Comparison of ENCODE assay signal across 9 mouse cellular contexts in genomic region chr9:97017121-97017810, GRCm38 (mm10). TPM values are rescaled to one million over a fixed set of nuclear protein-coding genes. Genes with fewer than 3 reads are reported as not detected.
DNase-seq lines count a peak whose midpoint lies in the region; ATAC-seq lines count a peak whose summit lies in the region.
"Had no signal": no experiment of that assay in that cellular context is flagged by ENCODE, and none has a peak within 500 bp of the region (broad histone marks: within the 10 kb centered on the region; RNA-seq: fewer than 3 reads in every experiment).

No protein-coding gene starts in this region.

- WGBS in limb, embryonic 11.5 days, result under 1% methylated on average over 34 of the region's 34 CpGs
- under 1% methylated on average over 34 of the region's 34 CpGs for WGBS in neural tube, embryonic 13.5 days

- DNase-seq in cerebellum, postnatal 14 days, result peak; percentile 42 to 52
- DNase-seq in cerebellum, adult 11-12 months, result no peak
- peak; percentile 33 for DNase-seq in thymus, postnatal 4 days
- no peak for DNase-seq in thymus, postnatal 14 days
- peak; percentile 22 to 45 for DNase-seq in heart, postnatal 14 days
- DNase-seq in limb, embryonic 11.5 days (ENCODE audit: low spot score), result peak; percentile 70
- DNase-seq in spleen, postnatal 10 days (ENCODE audit: low spot score in 2 of 2), result no peak

- H3K36me3 ChIP-seq in limb, embryonic 11.5 days (ENCODE audit: control insufficient read depth, insufficient read depth, low read length), result no peaks in the 10 kb centered on the region
- H3K36me3 ChIP-seq in neural tube, embryonic 13.5 days, result no peaks in the 10 kb centered on the region

- intact Hi-C loops in heart, postnatal 14 days (cut with DNase I), result loop anchor here (5.0 kb wide), 1 partner anchor 145 kb away; no protein-coding TSS in a partner anchor

- peaks cover 4% of the 10 kb centered on the region; the same call in 1 of the 2 replicates for H3K27me3 ChIP-seq in limb, embryonic 11.5 days (ENCODE audit: control insufficient read depth, insufficient read depth, low read length)
- H3K27me3 ChIP-seq in neural tube, embryonic 13.5 days, result no peaks in the 10 kb centered on the region

- H3K4me3 ChIP-seq in limb, embryonic 11.5 days (ENCODE audit: low read depth, low read length), result peak overlapping the region; percentile 58
- H3K4me3 ChIP-seq in neural tube, embryonic 13.5 days, result peak overlapping the region; percentile 82

- H3K4me1 ChIP-seq in limb, embryonic 11.5 days (ENCODE audit: control insufficient read depth, insufficient read depth, low read length), result peaks cover 17% of the 10 kb centered on the region
- H3K4me1 ChIP-seq in neural tube, embryonic 13.5 days (replicated peaks), result peaks cover 68% of the 10 kb centered on the region

- no peak for ATAC-seq in limb, embryonic 11.5 days (ENCODE audit: insufficient number of reproducible peaks, low FRiP score, low TSS enrichment, low read depth)
- no peak for ATAC-seq in neural tube, embryonic 13.5 days (ENCODE audit: low read depth)

- no peak overlapping the region for H3K27ac ChIP-seq in limb, embryonic 11.5 days (replicated peaks; ENCODE audit: low read depth, low read length)
- H3K27ac ChIP-seq in neural tube, embryonic 13.5 days (replicated peaks), result peak overlapping the region; percentile 99

- H3K9ac ChIP-seq in limb, embryonic 11.5 days (ENCODE audit: low read length), result peak overlapping the region; percentile 80
- peak overlapping the region; percentile 92 for H3K9ac ChIP-seq in neural tube, embryonic 13.5 days

- peak overlapping the region; percentile 85 for H3K4me2 ChIP-seq in limb, embryonic 11.5 days (ENCODE audit: low read depth, severe bottlenecking)
- peak overlapping the region; percentile 77 for H3K4me2 ChIP-seq in neural tube, embryonic 13.5 days

- no peaks in the 10 kb centered on the region for H3K9me3 ChIP-seq in limb, embryonic 11.5 days (ENCODE audit: control insufficient read depth, low read length)
- H3K9me3 ChIP-seq in neural tube, embryonic 13.5 days, result no peaks in the 10 kb centered on the region

RNA-seq across cellular contexts. Expression of gene Spsb4, which starts 1.4 kb away (rescaled TPM):
- total RNA-seq in heart, postnatal 14 days (2021), result 1 to 10 TPM; 5.0 to 9.0 TPM
- polyA plus RNA-seq in limb, embryonic 11.5 days (2014; fragmentation: Nextera tagmentation; extraction: Ambion mirVana), result 44.5 and 45.8 TPM in 2 replicates
- 59.6 and 62.4 TPM in 2 replicates for polyA plus RNA-seq in neural tube, embryonic 13.5 days (2015; fragmentation: Nextera tagmentation; extraction: Ambion mirVana)
- total RNA-seq: CH12.LX had no signal

Comparison
In these comparisons a context has a peak if more than half of its experiments do, and no peak if none do; other contexts are left out.
1. DNase-seq: peak in cerebellum, postnatal 14 days (2 of 2), thymus, postnatal 4 days (single experiment), heart, postnatal 14 days (2 of 2) and limb, embryonic 11.5 days (single experiment); none in cerebellum, adult 11-12 months (single experiment), thymus, postnatal 14 days (single experiment) and spleen, postnatal 10 days (0 of 2).